ENCODE assay signal across 1 mouse cellular context in genomic region chr11:49081356-49081755, GRCm38 (mm10).
TF ChIP-seq lines count a peak whose summit lies in the region.

No protein-coding gene starts in this region.

TF ChIP-seq in MEL, 35 proteins besides CTCF, POLR2A, EP300 and RAD21:
- no peak for TF ChIP-seq GABPA (IDR thresholded peaks at IDR 0.05; ENCODE audit: low read depth, low read length)
- peak; percentile 37 for TF ChIP-seq ZMIZ1 (IDR thresholded peaks at IDR 0.05; ENCODE audit: low read depth, low read length)
- peak; percentile 59 for TF ChIP-seq GATA1 (IDR thresholded peaks at IDR 0.05; ENCODE audit: low read depth, low read length)
- no peak for TF ChIP-seq KAT2A (conservative IDR thresholded peaks at IDR 0.05; ENCODE audit: low read depth, low read length)
- TF ChIP-seq MXI1 (IDR thresholded peaks at IDR 0.05; ENCODE audit: low read depth, low read length): peak; percentile 22; the same call in 1 of the 2 replicates
- no peak for TF ChIP-seq ZKSCAN1 (IDR thresholded peaks at IDR 0.05; ENCODE audit: low read depth, low read length)
- TF ChIP-seq NELFE (IDR thresholded peaks at IDR 0.05; ENCODE audit: low read depth, low read length): peak; percentile 34; the same call in 1 of the 2 replicates
- peak; percentile 80 for TF ChIP-seq ETS1 (IDR thresholded peaks at IDR 0.05; ENCODE audit: low read depth, low read length)
- TF ChIP-seq CHD2 (IDR thresholded peaks at IDR 0.05; ENCODE audit: low read length): no peak
- TF ChIP-seq USF1 (IDR thresholded peaks at IDR 0.05; ENCODE audit: low read depth, low read length): no peak
- TF ChIP-seq MAZ (IDR thresholded peaks at IDR 0.05; ENCODE audit: low read depth, low read length): peak; percentile 53; the same call in 1 of the 2 replicates
- no peak; the same call in 1 of the 2 replicates for TF ChIP-seq SIN3A (IDR thresholded peaks at IDR 0.05; ENCODE audit: low read length)
